Mouse (Mus musculus) hindlimb bud, embryonic 11.5 days (tissue): ENCODE data around the gene Oas1g.

Experiments used
- DNase-seq: peaks from one replicate; pipeline ENCODE4 v3.0.0-alpha.2; 2012; ENCODE audit warnings: low read depth, low spot score; ENCODE audit errors: extremely low spot score

The Oas1g gene

GRCm38 (mm10) chr5:120831031-120831430 lies 56.4 kb downstream of the Oas1g start:
- DNase-seq: no peak
